Mouse (Mus musculus) limb, embryonic 11.5 days (tissue): ENCODE data around the gene D230025D16Rik. TPM values are rescaled to one million over a fixed set of nuclear protein-coding genes. Genes with fewer than 3 reads are reported as not detected.
A peak's percentile ranks its signal among the peaks of the same experiment; 100 is the strongest.

Experiments
- ATAC-seq: fragments of 200-750 bp; cut with Nextera tagmentation; 2 replicates; pipeline ENCODE4 v1.8.0; 2017; ENCODE audit warnings: low read depth; ENCODE audit not compliant: insufficient number of reproducible peaks, low FRiP score, low TSS enrichment
- DNase-seq: peaks from one replicate; pipeline ENCODE4 v3.0.0-alpha.2; 2015; ENCODE audit warnings: low spot score
- H3K27ac ChIP-seq: fragments of 300-500 bp; sonication (generic); replicated peaks from 2 replicates; pipeline ENCODE4 v1.5.1; 2014; ENCODE audit warnings: low read depth, mild to moderate bottlenecking, low read length
- H3K27me3 ChIP-seq: fragments of 300-500 bp; sonication (generic); 2 replicates; pipeline ENCODE4 v1.6.1; 2014; ENCODE audit warnings: mild to moderate bottlenecking, low read length, mixed read lengths; ENCODE audit not compliant: control insufficient read depth, insufficient read depth
- H3K36me3 ChIP-seq: fragments of 300-500 bp; sonication (generic); 2 replicates; pipeline ENCODE4 v1.6.1; 2014; ENCODE audit warnings: mild to moderate bottlenecking, low read length, moderate library complexity, mixed read lengths; ENCODE audit not compliant: control insufficient read depth, insufficient read depth
- H3K4me1 ChIP-seq: fragments of 300-500 bp; sonication (generic); 2 replicates; pipeline ENCODE4 v1.6.1; 2014; ENCODE audit warnings: low read length, mixed read lengths; ENCODE audit not compliant: control insufficient read depth, insufficient read depth
- H3K4me2 ChIP-seq: fragments of 300-500 bp; sonication (generic); 2 replicates; pipeline ENCODE4 v1.6.1; 2014; ENCODE audit warnings: low read depth, mild to moderate bottlenecking, moderate library complexity; ENCODE audit not compliant: severe bottlenecking
- H3K4me3 ChIP-seq: fragments of 300-500 bp; sonication (generic); 2 replicates; pipeline ENCODE4 v1.5.1; 2014; ENCODE audit warnings: low read depth, low read length
- H3K9ac ChIP-seq: fragments of 300-500 bp; sonication (generic); 2 replicates; pipeline ENCODE4 v1.6.1; 2014; ENCODE audit warnings: mild to moderate bottlenecking, low read length
- H3K9me3 ChIP-seq: fragments of 300-500 bp; sonication (generic); 2 replicates; pipeline ENCODE4 v1.6.1; 2016; ENCODE audit warnings: low read length; ENCODE audit not compliant: control insufficient read depth
- WGBS: fragments of 180-500 bp; shearing (Covaris S2); extraction: QIAGEN DNeasy Blood & Tissue Kit; methylation state at CpG from one replicate; pipeline ENCODE4 v1.1.7; 2014; 5-methylcytosine and 5-hydroxymethylcytosine counted together
- polyA plus RNA-seq: library from polyadenylated mRNA; unstranded; fragments of >200 nt; fragmentation: Nextera tagmentation; extraction: Ambion mirVana; gene quantifications from 2 replicates; pipeline ENCODE4 v1.2.1, GENCODE M21; 2014

The D230025D16Rik gene
- polyA plus RNA-seq, 1 experiment from 2014 or later = 29.9 TPM

GRCm38 (mm10) chr8:105263244-105263912, 38.4 kb downstream of the D230025D16Rik start:
- ATAC-seq (no peak), DNase-seq (no peak)
- Histone ChIP-seq H3K4me1 (peaks cover 18% of the 10 kb centered on the region), H3K9me3 (peaks cover 3% of the 10 kb centered on the region; the same call in 1 of the 2 replicates), H3K27me3 (peaks cover 62% of the 10 kb centered on the region), H3K4me2 (no peak overlapping the region; the same call in 1 of the 2 replicates), H3K36me3 (no peaks in the 10 kb centered on the region; the same call in 1 of the 2 replicates), H3K27ac (no peak overlapping the region), H3K4me3 (no peak overlapping the region), H3K9ac (no peak overlapping the region)
- 44% methylated on average over 16 of the region's 16 CpGs for WGBS

- H3K27ac ChIP-seq = no peak within 1 kb of the TSS
- peaks cover 20% of the 10 kb centered on the region for H3K4me1 ChIP-seq
- ATAC-seq = no peak
- H3K9me3 ChIP-seq = peaks cover 3% of the 10 kb centered on the region; the same call in 1 of the 2 replicates
- peak within 1 kb of the TSS; percentile 63 for H3K4me3 ChIP-seq
- H3K27me3 ChIP-seq = peaks cover 62% of the 10 kb centered on the region
- H3K36me3 ChIP-seq = no peaks in the 10 kb centered on the region; the same call in 1 of the 2 replicates
- peak within 1 kb of the TSS; percentile 81 for H3K4me2 ChIP-seq
- H3K9ac ChIP-seq = peak within 1 kb of the TSS; percentile 58
- DNase-seq = peak; percentile 71
- WGBS = 1% methylated on average over 54 of the region's 54 CpGs
Observed at GRCm38 (mm10) chr8:105264024-105264982, 39.4 kb downstream of the D230025D16Rik start, which contains the start of the genes Tradd and Fbxl8. Gene Tradd (minus strand): TSS chr8:105264609. Gene Fbxl8 (plus strand): TSS chr8:105264648.

DNA sequence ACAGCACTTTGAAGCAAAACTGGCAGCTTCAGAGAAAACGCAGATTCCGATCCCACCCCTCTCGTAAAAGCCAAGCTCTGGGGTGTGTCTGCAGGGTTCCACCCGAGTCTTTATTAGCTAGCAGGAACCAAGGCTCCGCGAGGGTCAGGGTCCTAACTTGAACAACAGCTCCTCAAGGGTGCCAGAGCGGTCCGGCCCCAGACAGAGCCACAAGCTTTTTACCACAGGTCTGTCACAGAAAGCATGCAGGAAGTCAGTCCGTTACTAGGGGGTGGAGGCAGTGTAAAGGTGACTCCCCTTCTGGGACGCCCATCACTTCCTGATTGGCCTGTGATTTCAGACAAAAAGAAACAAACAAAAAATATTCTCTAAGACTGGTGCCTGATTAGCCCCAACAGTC, 40.2 kb downstream of the D230025D16Rik start:
- H3K9ac ChIP-seq = no peak overlapping the region
- no peaks in the 10 kb centered on the region; the same call in 1 of the 2 replicates for H3K36me3 ChIP-seq
- H3K27ac ChIP-seq = no peak overlapping the region
- H3K9me3 ChIP-seq = peaks cover 3% of the 10 kb centered on the region; the same call in 1 of the 2 replicates
- peaks cover 20% of the 10 kb centered on the region for H3K4me1 ChIP-seq
- peak overlapping the region; percentile 81 for H3K4me2 ChIP-seq
- WGBS = 10% methylated on average over 10 of the region's 10 CpGs
- DNase-seq = no peak
- H3K4me3 ChIP-seq = peak overlapping the region; percentile 63
- ATAC-seq = no peak
- H3K27me3 ChIP-seq = peaks cover 62% of the 10 kb centered on the region

DNA sequence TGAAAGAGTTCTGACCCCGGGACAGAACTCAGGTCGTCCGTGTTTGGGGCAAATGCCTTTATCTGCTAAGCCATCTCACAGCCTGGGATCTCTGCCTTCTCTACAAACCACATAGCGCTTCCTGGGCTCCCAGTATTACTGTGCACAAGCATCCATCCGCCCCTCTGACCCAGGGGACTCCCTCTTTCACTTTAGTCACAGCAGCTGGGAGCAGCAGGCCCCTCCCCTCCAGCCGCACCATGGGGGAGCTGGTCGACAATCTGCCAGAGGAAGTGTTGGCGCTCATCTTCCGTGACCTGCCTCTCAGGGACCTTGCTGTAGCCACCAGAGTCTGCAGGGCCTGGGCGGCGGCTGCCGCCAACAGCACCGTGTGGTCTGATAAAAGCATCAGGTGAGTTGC, 41.8 kb downstream of the D230025D16Rik start:
- WGBS = 13% methylated on average over 13 of the region's 13 CpGs
- Histone ChIP-seq H3K4me1 (peaks cover 24% of the 10 kb centered on the region), H3K4me2 (peak overlapping the region; percentile 7; the same call in 1 of the 2 replicates), H3K9ac (no peak overlapping the region), H3K4me3 (no peak overlapping the region), H3K27ac (no peak overlapping the region), H3K36me3 (no peaks in the 10 kb centered on the region; the same call in 1 of the 2 replicates), H3K9me3 (peaks cover 3% of the 10 kb centered on the region; the same call in 1 of the 2 replicates), H3K27me3 (peaks cover 71% of the 10 kb centered on the region)
- ATAC-seq = no peak
- DNase-seq = no peak

GRCm38 (mm10) chr8:105268342-105269074, 43.6 kb downstream of the D230025D16Rik start:
- Histone ChIP-seq H3K27ac (no peak overlapping the region), H3K4me1 (peaks cover 24% of the 10 kb centered on the region), H3K27me3 (peaks cover 81% of the 10 kb centered on the region), H3K4me2 (peak overlapping the region; percentile 65), H3K4me3 (peak overlapping the region; percentile 32), H3K36me3 (no peaks in the 10 kb centered on the region; the same call in 1 of the 2 replicates), H3K9me3 (peaks cover 3% of the 10 kb centered on the region; the same call in 1 of the 2 replicates), H3K9ac (peak overlapping the region; percentile 9; the same call in 1 of the 2 replicates)
- WGBS = under 1% methylated on average over 65 of the region's 65 CpGs
- DNase-seq (peak; percentile 82), ATAC-seq (peak; percentile 66)

- H3K4me1 ChIP-seq = peaks cover 24% of the 10 kb centered on the region
- H3K36me3 ChIP-seq = no peaks in the 10 kb centered on the region; the same call in 1 of the 2 replicates
- peak overlapping the region; percentile 32 for H3K4me3 ChIP-seq
- DNase-seq (no peak), ATAC-seq (peak; percentile 16)
- peak overlapping the region; percentile 65 for H3K4me2 ChIP-seq
- H3K9me3 ChIP-seq = peaks cover 3% of the 10 kb centered on the region; the same call in 1 of the 2 replicates
- H3K27ac ChIP-seq = no peak overlapping the region
- 1% methylated on average over 10 of the region's 10 CpGs for WGBS
- H3K27me3 ChIP-seq = peaks cover 82% of the 10 kb centered on the region
- peak overlapping the region; percentile 9; the same call in 1 of the 2 replicates for H3K9ac ChIP-seq
Observed at GRCm38 (mm10) chr8:105269075-105269458, 44.1 kb downstream of the D230025D16Rik start.

GRCm38 (mm10) chr8:105269461-105269947, 44.6 kb downstream of the D230025D16Rik start, which contains the start of gene Hsf4:
Gene Hsf4 (plus strand): TSS chr8:105269801.
- Histone ChIP-seq H3K9me3 (peaks cover 3% of the 10 kb centered on the region; the same call in 1 of the 2 replicates), H3K36me3 (no peaks in the 10 kb centered on the region; the same call in 1 of the 2 replicates), H3K27ac (no peak within 1 kb of the TSS), H3K4me2 (peak within 1 kb of the TSS; percentile 65), H3K27me3 (peaks cover 82% of the 10 kb centered on the region), H3K4me1 (peaks cover 24% of the 10 kb centered on the region), H3K4me3 (peak within 1 kb of the TSS; percentile 32), H3K9ac (peak within 1 kb of the TSS; percentile 19)
- no peak for ATAC-seq
- DNase-seq = peak; percentile 53
- under 1% methylated on average over 42 of the region's 42 CpGs for WGBS
